ENCODE assay signal across 18 mouse cellular contexts in the genomic region with DNA sequence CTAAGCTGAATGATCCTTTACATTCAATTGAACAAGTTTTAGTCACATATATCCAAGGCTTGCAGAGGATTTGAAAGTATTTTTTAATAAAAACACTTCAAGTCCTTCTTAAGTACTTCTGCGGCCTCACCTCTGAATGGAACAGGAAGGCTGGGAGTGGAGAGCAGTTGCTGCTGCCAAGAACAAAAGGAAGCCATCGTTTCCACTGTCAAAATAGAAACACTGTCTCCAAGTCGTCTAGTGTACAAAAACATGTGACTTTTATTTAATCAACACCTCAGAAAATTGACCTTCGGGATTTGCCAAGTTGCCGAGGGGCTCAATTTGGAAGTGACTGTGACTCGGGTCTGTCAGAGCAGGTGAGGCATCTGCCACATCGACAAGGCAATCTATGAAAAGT.
DNase-seq lines count a peak whose midpoint lies in the region; ATAC-seq and TF ChIP-seq lines count a peak whose summit lies in the region.
"Had no signal": no experiment of that assay in that cellular context is flagged by ENCODE, and none has a peak within 500 bp of the region (broad histone marks: within the 10 kb centered on the region; RNA-seq: fewer than 3 reads in every experiment).

No protein-coding gene starts in this region.

- H3K4me2 ChIP-seq in lung, embryonic 14.5 days: no peak overlapping the region
- no peak overlapping the region for H3K4me2 ChIP-seq in forebrain, embryonic 13.5 days
- no peak overlapping the region for H3K4me2 ChIP-seq in intestine, postnatal 0 days (replicated peaks; ENCODE audit: low read depth)
- no peak overlapping the region for H3K4me2 ChIP-seq in neural tube, embryonic 15.5 days
- H3K4me2 ChIP-seq: hindbrain, embryonic 13.5 days; limb, embryonic 13.5 days had no signal

- ATAC-seq in lung, embryonic 14.5 days (ENCODE audit: insufficient read depth): no peak
- no peak for ATAC-seq in forebrain, embryonic 13.5 days
- ATAC-seq in intestine, postnatal 0 days: no peak
- ATAC-seq in neural tube, embryonic 15.5 days (ENCODE audit: low FRiP score): no peak
- ATAC-seq: forebrain, embryonic 14.5 days; intestine, embryonic 16.5 days had no signal

- no peaks in the 10 kb centered on the region for H3K27me3 ChIP-seq in heart, adult 2 months (ENCODE audit: control insufficient read depth, insufficient read depth, low read length)
- no peaks in the 10 kb centered on the region for H3K27me3 ChIP-seq in lung, embryonic 14.5 days (ENCODE audit: insufficient read depth, low read length)
- H3K27me3 ChIP-seq in forebrain, embryonic 13.5 days: no peaks in the 10 kb centered on the region
- H3K27me3 ChIP-seq in intestine, postnatal 0 days (replicated peaks; ENCODE audit: control insufficient read depth, insufficient read depth, low read length): no peaks in the 10 kb centered on the region
- H3K27me3 ChIP-seq in neural tube, embryonic 15.5 days (replicated peaks): no peaks in the 10 kb centered on the region
- H3K27me3 ChIP-seq: hindbrain, embryonic 13.5 days; limb, embryonic 13.5 days had no signal

- no peak for TF ChIP-seq POLR2A in heart, adult 2 months (IDR thresholded peaks at IDR 0.05; ENCODE audit: insufficient read depth, low read depth, low read length)

- DNase-seq in heart, adult 2 months: peak; percentile 31 to 36
- DNase-seq in heart, postnatal 4 days: no peak
- DNase-seq in heart, adult 9 months (ENCODE audit: low spot score in 2 of 2): peak; percentile 36 to 45
- DNase-seq in heart, postnatal 36 days: peak; percentile 20 to 21
- DNase-seq in lung, embryonic 14.5 days: peak; percentile 59
- DNase-seq: adrenal gland, adult 2 months; cerebellum, adult 11-12 months; cerebellum, postnatal 36 days; midbrain, embryonic 14.5 days; right cerebral cortex, adult 18-20 months had no signal

- 0 out of 2 replicates have a peak, but pooled peaks have one; percentile 20 for TF ChIP-seq EP300 in heart, adult 2 months (IDR thresholded peaks at IDR 0.05; ENCODE audit: insufficient read depth, low read depth, low read length)

- 9% methylated on average over 7 of the region's 7 CpGs for WGBS in heart, adult 2 months
- 21% methylated on average over 7 of the region's 7 CpGs for WGBS in lung, embryonic 14.5 days
- 72% methylated on average over 7 of the region's 7 CpGs for WGBS in forebrain, embryonic 13.5 days
- 58% methylated on average over 7 of the region's 7 CpGs for WGBS in intestine, postnatal 0 days
- 76% methylated on average over 7 of the region's 7 CpGs for WGBS in neural tube, embryonic 15.5 days

- intact Hi-C loops in heart, adult 2 months (cut with DNase I): loop anchor here (5.0 kb wide), 1 partner anchor 57 kb away; no protein-coding TSS in a partner anchor
- intact Hi-C loops in heart, postnatal 36 days (cut with DNase I): loop anchor here (10.0 kb wide), 1 partner anchor 176 kb away; no protein-coding TSS in a partner anchor

- TF ChIP-seq CTCF in heart, adult 2 months (IDR thresholded peaks at IDR 0.05): no peak
- no peak for TF ChIP-seq CTCF in lung, embryonic 14.5 days (IDR thresholded peaks at IDR 0.05; ENCODE audit: low read depth)
- TF ChIP-seq CTCF in intestine, postnatal 0 days (IDR thresholded peaks at IDR 0.05; ENCODE audit: low read depth): no peak

- no peaks in the 10 kb centered on the region for H3K9me3 ChIP-seq in lung, embryonic 14.5 days (ENCODE audit: low read depth, low read length)
- no peaks in the 10 kb centered on the region for H3K9me3 ChIP-seq in forebrain, embryonic 13.5 days (replicated peaks)
- no peaks in the 10 kb centered on the region for H3K9me3 ChIP-seq in intestine, postnatal 0 days (ENCODE audit: control insufficient read depth)
- H3K9me3 ChIP-seq in neural tube, embryonic 15.5 days (replicated peaks): no peaks in the 10 kb centered on the region
- H3K9me3 ChIP-seq: hindbrain, embryonic 13.5 days; limb, embryonic 13.5 days had no signal

- H3K9ac ChIP-seq in heart, adult 2 months (ENCODE audit: low read depth, low read length): peak overlapping the region; percentile 48; the same call in 1 of the 2 replicates
- H3K9ac ChIP-seq in lung, embryonic 14.5 days: no peak overlapping the region
- no peak overlapping the region for H3K9ac ChIP-seq in forebrain, embryonic 13.5 days
- no peak overlapping the region for H3K9ac ChIP-seq in intestine, postnatal 0 days (ENCODE audit: low read depth, low read length)
- no peak overlapping the region for H3K9ac ChIP-seq in neural tube, embryonic 15.5 days (replicated peaks)
- H3K9ac ChIP-seq: hindbrain, embryonic 13.5 days; limb, embryonic 13.5 days; liver, embryonic 14.5 days had no signal

- peak overlapping the region; percentile 65 for H3K27ac ChIP-seq in heart, adult 2 months
- H3K27ac ChIP-seq in lung, embryonic 14.5 days (ENCODE audit: low read depth): no peak overlapping the region
- H3K27ac ChIP-seq in forebrain, embryonic 13.5 days: no peak overlapping the region
- no peak overlapping the region for H3K27ac ChIP-seq in intestine, postnatal 0 days (ENCODE audit: low read depth, low read length)
- no peak overlapping the region for H3K27ac ChIP-seq in neural tube, embryonic 15.5 days (replicated peaks)
- H3K27ac ChIP-seq: hindbrain, embryonic 13.5 days; limb, embryonic 13.5 days; liver, embryonic 14.5 days had no signal

- no peaks in the 10 kb centered on the region for H3K36me3 ChIP-seq in heart, adult 2 months (ENCODE audit: control insufficient read depth, insufficient read depth, low read length)
- no peaks in the 10 kb centered on the region for H3K36me3 ChIP-seq in lung, embryonic 14.5 days (ENCODE audit: insufficient read depth)
- H3K36me3 ChIP-seq in forebrain, embryonic 13.5 days (ENCODE audit: poor library complexity, severe bottlenecking): no peaks in the 10 kb centered on the region
- H3K36me3 ChIP-seq in intestine, postnatal 0 days (ENCODE audit: control insufficient read depth, insufficient read depth): no peaks in the 10 kb centered on the region
- no peaks in the 10 kb centered on the region for H3K36me3 ChIP-seq in neural tube, embryonic 15.5 days
- H3K36me3 ChIP-seq: hindbrain, embryonic 13.5 days; limb, embryonic 13.5 days had no signal

- H3K4me1 ChIP-seq in heart, adult 2 months (ENCODE audit: control insufficient read depth, insufficient read depth, low read length): peaks cover 4% of the 10 kb centered on the region
- no peaks in the 10 kb centered on the region; the same call in 1 of the 2 replicates for H3K4me1 ChIP-seq in lung, embryonic 14.5 days (ENCODE audit: insufficient read depth)
- no peaks in the 10 kb centered on the region for H3K4me1 ChIP-seq in forebrain, embryonic 13.5 days
- no peaks in the 10 kb centered on the region for H3K4me1 ChIP-seq in intestine, postnatal 0 days (replicated peaks; ENCODE audit: control insufficient read depth, insufficient read depth, low read length)
- H3K4me1 ChIP-seq in neural tube, embryonic 15.5 days: no peaks in the 10 kb centered on the region
- H3K4me1 ChIP-seq: hindbrain, embryonic 13.5 days; limb, embryonic 13.5 days had no signal

- H3K4me3 ChIP-seq in heart, adult 2 months: no peak overlapping the region
- no peak overlapping the region for H3K4me3 ChIP-seq in lung, embryonic 14.5 days (ENCODE audit: low read depth, low read length)
- no peak overlapping the region for H3K4me3 ChIP-seq in forebrain, embryonic 13.5 days
- H3K4me3 ChIP-seq in intestine, postnatal 0 days (ENCODE audit: low read depth, low read length): no peak overlapping the region
- H3K4me3 ChIP-seq in neural tube, embryonic 15.5 days (replicated peaks): no peak overlapping the region
- H3K4me3 ChIP-seq: hindbrain, embryonic 13.5 days; limb, embryonic 13.5 days had no signal

- H3K79me2 ChIP-seq in heart, adult 2 months (replicated peaks; ENCODE audit: control insufficient read depth, insufficient read depth, low read length): no peaks in the 10 kb centered on the region
